Mouse (Mus musculus) small intestine, adult 2 months (tissue): ENCODE measurements around the gene Syt16.

ENCODE experiments used
- CTCF ChIP-seq: fragments of 200-500 bp; IDR thresholded peaks from 2 replicates; pipeline ENCODE4 v1.5.1; 2012; ENCODE audit warnings: low read depth, mild to moderate bottlenecking, control low read depth, inconsistent platforms, low read length, moderate library complexity, mixed read lengths; ENCODE audit not compliant: insufficient replicate concordance, insufficient read length; ENCODE audit errors: extremely low read depth
- POLR2A ChIP-seq: fragments of 200-500 bp; IDR thresholded peaks from 2 replicates; pipeline ENCODE4 v1.6.1; 2012; ENCODE audit warnings: low read depth, mild to moderate bottlenecking, control low read depth, inconsistent platforms, low read length, moderate library complexity

- TF ChIP-seq CTCF (no peak), POLR2A (no peak)
Measured at GRCm38 (mm10) chr12:74056162-74056561, 58.7 kb downstream of the Syt16 start.
